Mouse (Mus musculus) heart, embryonic 10.5 days (tissue): ENCODE data around the gene Thpo. TPM values are rescaled to one million over a fixed set of nuclear protein-coding genes. Genes with fewer than 3 reads are reported as not detected.

Experiments used
- DNase-seq: peaks from one replicate; pipeline ENCODE4 v3.0.0-alpha.2; 2017; ENCODE audit warnings: low spot score
- H3K27ac ChIP-seq: fragments of 300-500 bp; sonication (generic); 2 replicates; pipeline ENCODE4 v1.5.1; 2016; ENCODE audit warnings: mild to moderate bottlenecking
- H3K27me3 ChIP-seq: fragments of 300-500 bp; sonication (generic); 2 replicates; pipeline ENCODE4 v1.6.1; 2016; ENCODE audit warnings: mild to moderate bottlenecking; ENCODE audit not compliant: poor library complexity, insufficient read depth, severe bottlenecking
- H3K36me3 ChIP-seq: fragments of 300-500 bp; sonication (generic); 2 replicates; pipeline ENCODE4 v1.6.1; 2016; ENCODE audit warnings: mild to moderate bottlenecking, moderate library complexity
- H3K4me1 ChIP-seq: fragments of 300-500 bp; sonication (generic); 2 replicates; pipeline ENCODE4 v1.6.1; 2016; ENCODE audit warnings: mild to moderate bottlenecking
- H3K4me3 ChIP-seq: fragments of 300-500 bp; sonication (generic); 2 replicates; pipeline ENCODE4 v1.5.1; 2016; ENCODE audit warnings: mild to moderate bottlenecking, moderate library complexity
- H3K9me3 ChIP-seq: fragments of 300-500 bp; sonication (generic); 2 replicates; pipeline ENCODE4 v1.6.1; 2016; ENCODE audit warnings: mild to moderate bottlenecking, moderate library complexity
- WGBS: fragments of 180-500 bp; shearing (Covaris S2); methylation state at CpG from one replicate; pipeline ENCODE4 v1.1.7; 2016; 5-methylcytosine and 5-hydroxymethylcytosine counted together
- polyA plus RNA-seq: library from polyadenylated mRNA; unstranded; fragments of >200 nt; fragmentation: Nextera tagmentation; extraction: Ambion mirVana; gene quantifications from 2 replicates; pipeline ENCODE4 v1.2.1, GENCODE M21; 2016

The Thpo gene
- polyA plus RNA-seq, 1 experiment from 2014 or later: 1.1 TPM

GRCm38 (mm10) chr16:20695622-20696323 lies 38.5 kb downstream of the Thpo start:
- Histone ChIP-seq H3K36me3 (peaks cover 13% of the 10 kb centered on the region), H3K4me1 (peaks cover 30% of the 10 kb centered on the region), H3K27ac (peak overlapping the region; percentile 69), H3K9me3 (no peaks in the 10 kb centered on the region), H3K4me3 (peak overlapping the region; percentile 57), H3K27me3 (peaks cover 40% of the 10 kb centered on the region)
- 2% methylated on average over 46 of the region's 46 CpGs for WGBS
- DNase-seq: peak; percentile 91

DNA sequence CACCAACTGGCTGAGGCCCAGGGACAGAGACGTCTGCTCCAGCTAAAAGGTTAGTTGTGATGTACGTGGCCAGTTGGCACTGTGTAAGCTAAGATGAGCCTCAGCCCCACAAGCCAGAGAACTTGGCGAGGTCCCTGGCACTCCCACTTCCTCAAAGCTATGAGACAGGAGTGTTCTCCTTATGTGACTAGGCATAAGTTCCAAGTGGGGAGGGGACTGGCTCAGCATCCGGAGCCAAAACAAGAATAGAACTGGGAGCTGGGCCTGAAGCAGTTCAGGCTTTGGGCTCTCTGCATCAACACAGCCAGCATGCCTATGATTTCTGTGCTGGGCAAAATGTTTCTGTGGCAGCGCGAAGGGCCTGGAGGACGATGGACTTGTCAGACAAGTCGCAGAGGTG lies 39.5 kb downstream of the Thpo start:
- Histone ChIP-seq H3K9me3 (no peaks in the 10 kb centered on the region), H3K27me3 (peaks cover 40% of the 10 kb centered on the region), H3K4me3 (no peak overlapping the region), H3K27ac (no peak overlapping the region), H3K4me1 (peaks cover 30% of the 10 kb centered on the region), H3K36me3 (peaks cover 23% of the 10 kb centered on the region)
- 82% methylated on average over 8 of the region's 8 CpGs for WGBS
- no peak for DNase-seq

- under 1% methylated on average over 35 of the region's 37 CpGs for WGBS
- Histone ChIP-seq H3K27ac (peak within 1 kb of the TSS; percentile 76), H3K4me1 (peaks cover 30% of the 10 kb centered on the region), H3K36me3 (peaks cover 39% of the 10 kb centered on the region), H3K9me3 (no peaks in the 10 kb centered on the region), H3K27me3 (peaks cover 35% of the 10 kb centered on the region), H3K4me3 (peak within 1 kb of the TSS; percentile 61)
- DNase-seq: peak; percentile 98
These were observed 41.1 kb downstream of the Thpo start, which contains the start of gene Fam131a for GRCm38 (mm10) chr16:20693111-20693701. TSS of gene Fam131a (plus strand) at chr16:20693241.

DNA sequence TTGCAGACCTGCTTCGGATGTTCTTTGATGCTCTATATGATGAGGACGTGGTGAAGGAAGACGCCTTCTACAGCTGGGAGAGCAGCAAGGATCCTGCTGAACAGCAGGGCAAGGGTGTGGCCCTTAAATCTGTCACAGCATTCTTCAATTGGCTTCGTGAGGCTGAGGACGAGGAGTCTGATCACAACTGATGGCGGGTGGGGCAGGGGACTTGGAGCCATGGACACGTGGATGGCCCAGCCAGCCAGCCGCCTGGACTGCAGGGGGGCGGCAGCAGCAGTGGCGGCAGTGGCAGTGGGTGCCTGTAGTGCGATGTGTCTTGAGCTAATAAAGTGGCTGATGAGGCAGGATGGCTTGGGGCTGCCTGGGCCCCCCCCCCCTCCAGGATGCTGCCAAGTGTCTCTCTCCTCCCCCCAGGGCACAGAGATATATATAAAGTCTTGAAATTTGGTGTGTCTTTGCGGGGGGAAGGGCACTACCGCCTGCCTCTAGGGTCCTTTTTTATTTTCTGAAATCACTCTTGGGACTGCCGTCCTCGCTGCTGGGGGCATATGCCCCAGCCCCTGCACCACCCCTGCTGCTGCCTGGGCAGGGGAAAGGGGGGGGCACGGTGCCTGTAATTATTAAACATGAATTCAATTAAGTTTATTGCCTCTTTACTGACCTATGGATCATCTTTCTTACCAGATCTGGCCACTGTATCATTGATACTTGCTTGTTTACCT lies 41.9 kb downstream of the Thpo start:
- 50% methylated on average over 16 of the region's 16 CpGs for WGBS
- Histone ChIP-seq H3K4me3 (peak overlapping the region; percentile 61), H3K27ac (no peak overlapping the region), H3K4me1 (peaks cover 30% of the 10 kb centered on the region), H3K9me3 (no peaks in the 10 kb centered on the region), H3K27me3 (peaks cover 29% of the 10 kb centered on the region), H3K36me3 (peaks cover 47% of the 10 kb centered on the region)
- no peak for DNase-seq

DNA sequence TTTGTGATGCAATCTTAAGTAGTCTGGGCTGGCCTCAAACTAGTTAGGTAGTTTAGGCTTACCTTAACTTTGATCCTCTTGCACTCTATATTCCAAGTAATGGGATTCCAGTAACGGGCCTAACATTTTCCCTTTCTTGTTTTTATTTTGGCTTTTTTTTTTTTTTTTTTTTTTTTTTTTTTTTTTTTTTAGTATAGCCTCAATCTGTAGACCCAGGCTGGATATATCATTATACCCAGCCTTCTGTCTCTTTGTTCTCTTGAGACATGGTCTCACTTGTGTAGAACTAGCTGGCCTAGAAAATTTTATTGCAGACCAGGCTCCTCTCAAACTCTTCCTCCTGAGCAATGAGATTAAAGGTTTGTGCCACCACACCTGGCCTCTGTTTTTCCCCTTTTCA lies 42.7 kb downstream of the Thpo start:
- H3K36me3 ChIP-seq: peaks cover 55% of the 10 kb centered on the region
- no peak overlapping the region for H3K4me3 ChIP-seq
- peaks cover 22% of the 10 kb centered on the region for H3K27me3 ChIP-seq
- 88% methylated on average over 1 of the region's 1 CpGs for WGBS
- peaks cover 30% of the 10 kb centered on the region for H3K4me1 ChIP-seq
- H3K9me3 ChIP-seq: no peaks in the 10 kb centered on the region
- no peak for DNase-seq
- H3K27ac ChIP-seq: no peak overlapping the region

GRCm38 (mm10) chr16:20690774-20691173 lies 43.5 kb downstream of the Thpo start:
- DNase-seq: no peak
- peaks cover 63% of the 10 kb centered on the region for H3K36me3 ChIP-seq
- H3K9me3 ChIP-seq: no peaks in the 10 kb centered on the region
- H3K4me1 ChIP-seq: peaks cover 24% of the 10 kb centered on the region
- H3K27ac ChIP-seq: no peak overlapping the region
- no peak overlapping the region for H3K4me3 ChIP-seq
- WGBS: 82% methylated on average over 3 of the region's 3 CpGs
- H3K27me3 ChIP-seq: peaks cover 15% of the 10 kb centered on the region

GRCm38 (mm10) chr16:20677974-20678675 lies 56.2 kb downstream of the Thpo start:
- DNase-seq: no peak
- Histone ChIP-seq H3K36me3 (peaks cover 94% of the 10 kb centered on the region), H3K4me1 (peaks cover 18% of the 10 kb centered on the region), H3K4me3 (no peak overlapping the region), H3K27me3 (no peaks in the 10 kb centered on the region), H3K9me3 (no peaks in the 10 kb centered on the region), H3K27ac (no peak overlapping the region)
- 85% methylated on average over 10 of the region's 10 CpGs for WGBS

DNA sequence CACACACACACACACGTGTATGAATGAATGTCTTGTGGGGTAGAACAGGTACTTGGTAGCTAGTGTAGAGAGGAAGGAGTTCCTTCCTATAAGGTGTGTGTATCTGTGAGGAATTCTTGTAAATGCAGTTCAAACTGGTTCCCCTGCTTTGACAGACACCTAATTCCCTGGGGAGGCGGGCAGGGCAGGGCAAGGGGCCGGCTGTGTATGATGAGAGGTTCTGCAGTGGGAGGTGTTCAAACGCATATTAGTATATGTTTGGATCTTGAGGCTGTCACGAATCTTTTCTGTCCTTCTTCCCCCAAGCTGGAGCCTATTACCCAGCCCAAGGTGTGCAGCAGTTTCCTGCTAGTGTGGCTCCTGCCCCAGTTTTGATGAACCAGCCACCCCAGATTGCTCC lies 56.9 kb downstream of the Thpo start:
- 95% methylated on average over 5 of the region's 5 CpGs for WGBS
- Histone ChIP-seq H3K9me3 (no peaks in the 10 kb centered on the region), H3K27me3 (no peaks in the 10 kb centered on the region), H3K4me1 (peaks cover 18% of the 10 kb centered on the region), H3K27ac (no peak overlapping the region), H3K4me3 (no peak overlapping the region), H3K36me3 (peaks cover 86% of the 10 kb centered on the region)
- DNase-seq: no peak

DNA sequence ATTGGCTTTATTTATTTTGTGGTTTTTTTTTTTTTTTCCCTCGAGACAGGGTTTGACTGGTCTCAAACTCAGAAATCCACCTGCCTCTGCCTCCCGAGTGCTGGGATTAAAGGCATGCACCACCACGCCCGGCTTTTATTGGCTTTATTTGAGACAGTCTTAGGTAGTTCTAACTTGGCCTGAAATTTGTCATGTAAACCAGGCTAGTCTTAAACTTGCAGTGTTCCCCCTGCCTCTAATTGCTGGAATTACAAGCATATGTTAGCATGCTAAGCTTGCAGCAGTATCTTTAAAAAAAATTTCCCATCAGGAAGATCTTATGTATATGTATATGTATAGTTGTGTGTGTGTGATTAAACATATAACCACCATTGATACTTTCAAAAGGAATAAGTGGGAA lies 57.6 kb downstream of the Thpo start:
- peaks cover 18% of the 10 kb centered on the region for H3K4me1 ChIP-seq
- no peaks in the 10 kb centered on the region for H3K9me3 ChIP-seq
- no peak overlapping the region for H3K27ac ChIP-seq
- no peak overlapping the region for H3K4me3 ChIP-seq
- H3K27me3 ChIP-seq: no peaks in the 10 kb centered on the region
- peaks cover 80% of the 10 kb centered on the region for H3K36me3 ChIP-seq
- DNase-seq: no peak
- 90% methylated on average over 4 of the region's 4 CpGs for WGBS

DNA sequence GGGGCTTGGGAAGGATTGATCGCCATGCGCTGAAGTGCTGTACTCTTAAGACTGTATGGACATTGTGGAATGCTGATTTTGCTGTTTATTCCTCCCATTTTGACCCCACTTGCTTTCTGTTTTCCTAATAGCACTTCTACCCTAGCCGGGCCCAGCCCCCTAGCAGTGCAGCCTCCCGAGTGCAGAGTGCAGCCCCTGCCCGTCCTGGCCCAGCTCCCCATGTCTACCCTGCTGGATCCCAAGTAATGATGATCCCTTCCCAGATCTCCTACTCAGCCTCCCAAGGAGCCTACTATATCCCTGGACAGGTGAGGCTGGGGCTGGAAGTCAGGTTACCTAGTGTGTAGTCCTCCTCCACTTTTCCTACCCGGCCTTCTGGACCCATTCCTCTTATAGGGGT lies 59.1 kb downstream of the Thpo start:
- no peaks in the 10 kb centered on the region for H3K27me3 ChIP-seq
- peak overlapping the region; percentile 99 for H3K4me3 ChIP-seq
- H3K27ac ChIP-seq: no peak overlapping the region
- DNase-seq: no peak
- peaks cover 65% of the 10 kb centered on the region for H3K36me3 ChIP-seq
- H3K4me1 ChIP-seq: peaks cover 18% of the 10 kb centered on the region
- H3K9me3 ChIP-seq: no peaks in the 10 kb centered on the region
- 95% methylated on average over 6 of the region's 6 CpGs for WGBS
